Comparison of ENCODE assay signal across 20 mouse cellular contexts in the genomic region with DNA sequence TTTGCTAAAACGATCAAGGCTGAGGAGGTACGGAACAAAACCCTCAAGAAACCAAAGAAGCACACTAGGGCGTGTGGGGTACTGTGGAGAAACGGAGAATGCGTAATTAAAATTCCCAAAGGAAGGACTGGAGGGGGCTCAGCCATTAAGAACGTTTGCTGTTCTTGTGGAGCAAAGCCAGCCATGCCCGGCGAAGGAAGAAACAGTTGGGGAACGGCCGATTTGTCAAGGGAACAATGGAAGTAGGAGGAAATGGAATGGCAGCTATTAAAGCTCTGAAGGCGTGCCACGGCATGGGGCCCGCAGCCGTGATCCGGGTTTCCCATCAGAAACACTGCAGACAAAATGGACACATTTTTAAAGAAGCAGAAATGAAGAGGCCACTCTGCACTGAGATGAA.
DNase-seq lines count a peak whose midpoint lies in the region; ATAC-seq and TF ChIP-seq lines count a peak whose summit lies in the region.
"Had no signal": no experiment of that assay in that cellular context is flagged by ENCODE, and none has a peak within 500 bp of the region (broad histone marks: within the 10 kb centered on the region; RNA-seq: fewer than 3 reads in every experiment).

No protein-coding gene starts in this region.

- H3K4me1 ChIP-seq in stomach, embryonic 14.5 days (ENCODE audit: control insufficient read depth, insufficient read depth, low read length): 0 out of 2 replicates have a peak, but pooled peaks cover 5% of the 10 kb centered on the region
- no peaks in the 10 kb centered on the region for H3K4me1 ChIP-seq in stomach, postnatal 0 days (replicated peaks; ENCODE audit: control insufficient read depth, insufficient read depth)
- peaks cover 29% of the 10 kb centered on the region for H3K4me1 ChIP-seq in embryonic facial prominence, embryonic 10.5 days
- H3K4me1 ChIP-seq in hindbrain, embryonic 11.5 days (replicated peaks; ENCODE audit: control insufficient read depth, insufficient read depth, low read length): no peaks in the 10 kb centered on the region
- H3K4me1 ChIP-seq: embryonic facial prominence, embryonic 15.5 days; heart, embryonic 15.5 days had no signal

- no peak for TF ChIP-seq EP300 in stomach, postnatal 0 days (optimal IDR thresholded peaks at IDR 0.05)

- H3K4me3 ChIP-seq in stomach, embryonic 14.5 days (ENCODE audit: low read depth, low read length): no peak overlapping the region
- no peak overlapping the region for H3K4me3 ChIP-seq in stomach, postnatal 0 days (ENCODE audit: low read depth, low read length)
- H3K4me3 ChIP-seq in embryonic facial prominence, embryonic 10.5 days: no peak overlapping the region
- no peak overlapping the region for H3K4me3 ChIP-seq in hindbrain, embryonic 11.5 days (ENCODE audit: low read depth, low read length)
- H3K4me3 ChIP-seq: embryonic facial prominence, embryonic 15.5 days; erythroblast, embryonic 14.5 days; forebrain, embryonic 10.5 days; heart, embryonic 15.5 days had no signal

- WGBS in stomach, embryonic 14.5 days: 88% methylated on average over 15 of the region's 15 CpGs
- WGBS in stomach, postnatal 0 days: 80% methylated on average over 15 of the region's 15 CpGs
- 87% methylated on average over 15 of the region's 15 CpGs for WGBS in embryonic facial prominence, embryonic 10.5 days
- WGBS in hindbrain, embryonic 11.5 days: 80% methylated on average over 15 of the region's 15 CpGs

- no peak overlapping the region for H3K9ac ChIP-seq in stomach, embryonic 14.5 days (replicated peaks; ENCODE audit: low read depth, low read length)
- no peak overlapping the region for H3K9ac ChIP-seq in stomach, postnatal 0 days (ENCODE audit: low read length)
- no peak overlapping the region for H3K9ac ChIP-seq in hindbrain, embryonic 11.5 days (ENCODE audit: low read depth, low read length)
- H3K9ac ChIP-seq: embryonic facial prominence, embryonic 15.5 days; heart, embryonic 15.5 days; hindbrain, embryonic 14.5 days had no signal

- no peak for ATAC-seq in stomach, embryonic 14.5 days (ENCODE audit: insufficient number of reproducible peaks, insufficient read depth, low FRiP score, low read depth)
- no peak for ATAC-seq in stomach, postnatal 0 days (ENCODE audit: low FRiP score, low TSS enrichment)
- no peak for ATAC-seq in hindbrain, embryonic 11.5 days (ENCODE audit: low FRiP score)

- no peaks in the 10 kb centered on the region for H3K36me3 ChIP-seq in stomach, embryonic 14.5 days (ENCODE audit: control insufficient read depth, insufficient read depth, low read length)
- H3K36me3 ChIP-seq in stomach, postnatal 0 days (ENCODE audit: control insufficient read depth, insufficient read depth, low read length): no peaks in the 10 kb centered on the region
- H3K36me3 ChIP-seq in embryonic facial prominence, embryonic 10.5 days (replicated peaks): no peaks in the 10 kb centered on the region
- H3K36me3 ChIP-seq in hindbrain, embryonic 11.5 days (ENCODE audit: control insufficient read depth, insufficient read depth, low read length): no peaks in the 10 kb centered on the region
- H3K36me3 ChIP-seq: embryonic facial prominence, embryonic 15.5 days; forebrain, embryonic 10.5 days; G1E; heart, embryonic 15.5 days had no signal

- no peaks in the 10 kb centered on the region for H3K9me3 ChIP-seq in stomach, embryonic 14.5 days (ENCODE audit: control insufficient read depth, low read depth, low read length)
- H3K9me3 ChIP-seq in stomach, postnatal 0 days (ENCODE audit: control insufficient read depth, low read length): no peaks in the 10 kb centered on the region
- H3K9me3 ChIP-seq in embryonic facial prominence, embryonic 10.5 days: peaks cover 2% of the 10 kb centered on the region; the same call in 1 of the 2 replicates
- H3K9me3 ChIP-seq in hindbrain, embryonic 11.5 days (ENCODE audit: control insufficient read depth, low read length): 0 out of 2 replicates have a peak, but pooled peaks cover 3% of the 10 kb centered on the region
- H3K9me3 ChIP-seq: embryonic facial prominence, embryonic 15.5 days; forebrain, embryonic 10.5 days; heart, embryonic 15.5 days had no signal

- peak overlapping the region; percentile 85; the same call in 1 of the 2 replicates for H3K27ac ChIP-seq in stomach, embryonic 14.5 days (ENCODE audit: low read length)
- H3K27ac ChIP-seq in stomach, postnatal 0 days (replicated peaks): no peak overlapping the region; the same call in 1 of the 2 replicates
- H3K27ac ChIP-seq in embryonic facial prominence, embryonic 10.5 days (replicated peaks): 0 out of 2 replicates have a peak overlapping the region, but pooled peaks have one; percentile 19
- no peak overlapping the region for H3K27ac ChIP-seq in hindbrain, embryonic 11.5 days (ENCODE audit: low read depth, low read length)
- H3K27ac ChIP-seq: embryonic facial prominence, embryonic 15.5 days; heart, embryonic 15.5 days had no signal

- TF ChIP-seq CTCF in stomach, postnatal 0 days (IDR thresholded peaks at IDR 0.05; ENCODE audit: low read depth): no peak

- no peaks in the 10 kb centered on the region for H3K27me3 ChIP-seq in stomach, embryonic 14.5 days (ENCODE audit: control insufficient read depth, insufficient read depth, low read length)
- H3K27me3 ChIP-seq in stomach, postnatal 0 days (ENCODE audit: control insufficient read depth, insufficient read depth, low read length): no peaks in the 10 kb centered on the region
- 0 out of 2 replicates have a peak, but pooled peaks cover 10% of the 10 kb centered on the region for H3K27me3 ChIP-seq in embryonic facial prominence, embryonic 10.5 days (replicated peaks; ENCODE audit: low read depth, poor library complexity, severe bottlenecking)
- H3K27me3 ChIP-seq in hindbrain, embryonic 11.5 days (ENCODE audit: control insufficient read depth, insufficient read depth, low read length): no peaks in the 10 kb centered on the region; the same call in 1 of the 2 replicates
- H3K27me3 ChIP-seq: embryonic facial prominence, embryonic 15.5 days; heart, embryonic 15.5 days had no signal

- H3K4me2 ChIP-seq in stomach, embryonic 14.5 days (replicated peaks; ENCODE audit: low read depth, low read length): no peak overlapping the region
- no peak overlapping the region for H3K4me2 ChIP-seq in stomach, postnatal 0 days (replicated peaks; ENCODE audit: low read depth)
- H3K4me2 ChIP-seq in hindbrain, embryonic 11.5 days (replicated peaks; ENCODE audit: low read depth, low read length): no peak overlapping the region
- H3K4me2 ChIP-seq: embryonic facial prominence, embryonic 15.5 days; heart, embryonic 11.5 days; heart, embryonic 15.5 days; hindbrain, embryonic 14.5 days had no signal

- no peak for DNase-seq in stomach, postnatal 0 days (ENCODE audit: low spot score)
- DNase-seq in WW6 (ENCODE audit: low read depth, low spot score): peak; percentile 13
- no peak for DNase-seq in embryonic facial prominence, embryonic 10.5 days (ENCODE audit: low spot score)
- no peak for DNase-seq in layer of hippocampus, adult 9-11 months
- DNase-seq in hindbrain, embryonic 11.5 days (ENCODE audit: low spot score): no peak
- DNase-seq: adrenal gland, adult 2 months; adrenal gland, postnatal 25 days; cerebellum, adult 2 months; cerebellum, postnatal 10 days; gastrocnemius, postnatal 36 days; heart, adult 11 months; heart, postnatal 14 days had no signal

Comparison
In these comparisons a context has a peak if more than half of its experiments do, and no peak if none do; other contexts are left out.
1. H3K27ac ChIP-seq: peak in stomach, embryonic 14.5 days (single experiment) and embryonic facial prominence, embryonic 10.5 days (single experiment); none in stomach, postnatal 0 days (single experiment) and hindbrain, embryonic 11.5 days (single experiment).